Mouse (Mus musculus) MEL (cell line): ENCODE results near the gene Rpp21. TPM values are rescaled to one million over a fixed set of nuclear protein-coding genes. Genes with fewer than 3 reads are reported as not detected.

Experiments
- DNase-seq: peaks from one replicate; pipeline ENCODE4 v3.0.0; 2011; ENCODE audit warnings: low read depth, low spot score
- H3K27ac ChIP-seq: 2 replicates; pipeline ENCODE4 v1.5.1; 2012; ENCODE audit warnings: low read depth, mild to moderate bottlenecking, control low read depth, low read length, moderate library complexity; ENCODE audit not compliant: control insufficient read depth
- H3K27me3 ChIP-seq, 2 experiments: fragments of 150-350 bp in 1 of 2; sonication (generic) in 1 of 2; 2 replicates each; pipeline ENCODE4 v1.6.1; 2012; ENCODE audit warnings: low read length in 2 of 2, mild to moderate bottlenecking in 2 of 2, improper control_type of control experiment in 1 of 2, moderate library complexity in 1 of 2; ENCODE audit not compliant: insufficient read depth in 2 of 2, control insufficient read depth in 1 of 2
- H3K36me3 ChIP-seq, 2 experiments: 2 replicates each; pipeline ENCODE4 v1.6.1; 2012 to 2014; ENCODE audit warnings: low read length in 2 of 2, improper control_type of control experiment in 1 of 2, inconsistent platforms in 1 of 2, mild to moderate bottlenecking in 1 of 2; ENCODE audit not compliant: insufficient read depth in 2 of 2, control insufficient read depth in 1 of 2
- H3K4me1 ChIP-seq, 2 experiments: fragments of 150-350 bp in 1 of 2; sonication (generic) in 1 of 2; 2 replicates each; pipeline ENCODE4 v1.6.1; 2012; ENCODE audit warnings: low read length in 2 of 2, improper control_type of control experiment in 1 of 2, mild to moderate bottlenecking in 1 of 2; ENCODE audit not compliant: insufficient read depth in 2 of 2, control insufficient read depth in 1 of 2
- H3K4me3 ChIP-seq, 2 experiments: fragments of 150-350 bp in 1 of 2; sonication (generic) in 1 of 2; 2 replicates each; pipeline ENCODE4 v1.5.1; 2012; ENCODE audit warnings: low read depth in 2 of 2, low read length in 2 of 2, mild to moderate bottlenecking in 2 of 2, moderate library complexity in 2 of 2, control low read depth in 1 of 2, improper control_type of control experiment in 1 of 2; ENCODE audit not compliant: control insufficient read depth in 1 of 2, insufficient read depth in 1 of 2
- H3K79me2 ChIP-seq: 2 replicates; pipeline ENCODE4 v1.6.1; 2012; ENCODE audit warnings: mild to moderate bottlenecking, low read length, moderate library complexity; ENCODE audit not compliant: control insufficient read depth, poor library complexity, insufficient read depth
- H3K9ac ChIP-seq: 2 replicates; pipeline ENCODE4 v1.6.1; 2012; ENCODE audit warnings: low read depth, mild to moderate bottlenecking, control low read depth, low read length, moderate library complexity; ENCODE audit not compliant: control insufficient read depth, poor library complexity, severe bottlenecking
- H3K9me3 ChIP-seq: fragments of 150-350 bp; sonication (generic); replicated peaks from 2 replicates; pipeline ENCODE4 v1.6.1; 2012; ENCODE audit warnings: mild to moderate bottlenecking, low read length, improper control_type of control experiment, moderate library complexity; ENCODE audit not compliant: insufficient read depth
- CTCF ChIP-seq, 3 experiments: IDR thresholded peaks in 2 of 3; conservative IDR thresholded peaks in 1 of 3; 2 replicates each; pipeline ENCODE4 v1.5.1; 2011 to 2012; ENCODE audit warnings: low read length in 3 of 3, low read depth in 2 of 3, mild to moderate bottlenecking in 2 of 3, improper control_type of control experiment in 1 of 3, inconsistent platforms in 1 of 3, mixed read lengths in 1 of 3, moderate library complexity in 1 of 3; ENCODE audit not compliant: control insufficient read depth in 1 of 3, insufficient read depth in 1 of 3, poor library complexity in 1 of 3, severe bottlenecking in 1 of 3
- ELF1 ChIP-seq: IDR thresholded peaks from 2 replicates; pipeline ENCODE4 v1.6.1; 2014; ENCODE audit warnings: low read depth, mild to moderate bottlenecking, inconsistent platforms, low read length, improper control_type of control experiment, moderate library complexity
- HCFC1 ChIP-seq: IDR thresholded peaks from 2 replicates; pipeline ENCODE4 v1.6.1; 2012; ENCODE audit warnings: low read depth, mild to moderate bottlenecking, inconsistent platforms, low read length, improper control_type of control experiment, moderate library complexity
- MAFK ChIP-seq: IDR thresholded peaks from 2 replicates; pipeline ENCODE4 v1.6.1; 2011; ENCODE audit warnings: low read depth, mild to moderate bottlenecking, low read length, improper control_type of control experiment, borderline replicate concordance
- MYB ChIP-seq: IDR thresholded peaks from 2 replicates; pipeline ENCODE4 v1.6.1; 2011; ENCODE audit warnings: mild to moderate bottlenecking, low read depth, low read length, improper control_type of control experiment
- MYC ChIP-seq: IDR thresholded peaks from 2 replicates; pipeline ENCODE4 v1.6.1; 2011; ENCODE audit warnings: low read depth, mild to moderate bottlenecking, low read length, improper control_type of control experiment, moderate library complexity
- POLR2A ChIP-seq, 2 experiments: IDR thresholded peaks; 2 replicates each; pipeline ENCODE4 v1.6.1; 2011 to 2012; ENCODE audit warnings: low read length in 2 of 2, mild to moderate bottlenecking in 2 of 2, control low read depth in 1 of 2, improper control_type of control experiment in 1 of 2, low read depth in 1 of 2, moderate library complexity in 1 of 2; ENCODE audit not compliant: control insufficient read depth in 1 of 2, insufficient read depth in 1 of 2, poor library complexity in 1 of 2
- POLR2AphosphoS5 ChIP-seq: IDR thresholded peaks from 2 replicates; pipeline ENCODE4 v1.6.1; 2012; ENCODE audit warnings: low read depth, borderline replicate concordance, mild to moderate bottlenecking, inconsistent platforms, low read length, moderate library complexity, mixed read lengths
- SMC3 ChIP-seq: IDR thresholded peaks from 2 replicates; pipeline ENCODE4 v1.6.1; 2011; ENCODE audit warnings: low read depth, low read length, improper control_type of control experiment
- USF2 ChIP-seq, 2 experiments: IDR thresholded peaks; 2 replicates each; pipeline ENCODE4 v1.6.1; 2011 to 2012; ENCODE audit warnings: improper control_type of control experiment in 2 of 2, low read length in 2 of 2, borderline replicate concordance in 1 of 2, inconsistent platforms in 1 of 2, low read depth in 1 of 2, mild to moderate bottlenecking in 1 of 2; ENCODE audit not compliant: insufficient read depth in 1 of 2
- ZC3H11A ChIP-seq: IDR thresholded peaks from 2 replicates; pipeline ENCODE4 v1.6.1; 2012; ENCODE audit warnings: low read depth, mild to moderate bottlenecking, inconsistent platforms, low read length, improper control_type of control experiment
- polyA plus RNA-seq, 2 experiments: library from polyadenylated mRNA; stranded (reverse) in 1 of 2; unstranded in 1 of 2; fragments of >175 nt in 1 of 2; fragments of >200 nt in 1 of 2; gene quantifications; 2 replicates each; pipeline versions ENCODE4 v1.2.1 to v1.2.4; 2012; ENCODE audit warnings: low replicate concordance in 2 of 2, low read depth in 1 of 2; ENCODE audit not compliant: insufficient read length in 2 of 2, insufficient read depth in 1 of 2, missing spikeins in 1 of 2
- total RNA-seq: library from RNA; depleted of rRNA; stranded (reverse); fragments of 300-350 nt; gene quantifications from 2 replicates; pipeline ENCODE4 v1.2.3, GENCODE M21; 2012

Rpp21 gene
- total and polyA plus RNA-seq, 3 experiments = 63.8 to 116 TPM; not detected in 1

GRCm38 (mm10) chr17:36270956-36271585 lies 13.2 kb upstream of the Rpp21 start (continued):
- TF ChIP-seq MYC (0 out of 2 replicates have a peak, but pooled peaks have one; percentile 26), USF2 (IDR thresholded peaks at IDR 0.05; ENCODE audit: borderline replicate concordance in 1 of 2, insufficient read depth in 1 of 2, low read depth in 1 of 2, low read length in 2 of 2) (no peak)
- TF ChIP-seq, all 39 proteins: peak for 13

DNA sequence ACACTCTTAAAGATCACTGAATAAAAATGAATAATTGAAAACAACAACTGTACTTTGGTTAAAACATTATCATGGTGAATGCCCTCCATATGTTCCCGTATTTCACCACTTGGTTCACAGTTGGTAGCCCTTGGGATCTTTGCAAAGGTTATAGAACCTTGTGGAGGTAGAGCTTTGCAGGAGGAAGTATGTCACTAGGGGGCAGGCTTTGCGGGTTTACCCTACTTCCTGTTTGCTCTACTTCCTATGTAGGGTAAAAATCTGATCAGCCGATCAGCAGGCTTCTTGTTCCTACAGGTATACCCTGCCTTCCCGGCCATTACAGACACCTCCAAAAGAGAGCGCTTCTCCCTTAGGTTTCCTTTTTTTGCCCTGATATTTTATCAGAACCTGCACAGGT lies 8.0 kb upstream of the Rpp21 start:
- DNase-seq = peak; percentile 65
- Histone ChIP-seq H3K36me3 (peaks cover 9 to 32% of the 10 kb centered on the region in 2 experiments; a peak in 3 of 4 replicates), H3K79me2 (peaks cover 8% of the 10 kb centered on the region), H3K4me1 (peaks cover 16 to 18% of the 10 kb centered on the region in 2 experiments), H3K27ac (no peak overlapping the region), H3K9ac (no peak overlapping the region), H3K9me3 (no peaks in the 10 kb centered on the region), H3K4me3 (no peak overlapping the region), H3K27me3 (no peaks in the 10 kb centered on the region)
- TF ChIP-seq ELF1 = peak; percentile 79
- TF ChIP-seq POLR2AphosphoS5 = no peak
- TF ChIP-seq SMC3 = no peak
- peak in 2 of 3 experiments; percentile 19 to 34; a peak in 3 of 6 replicates for TF ChIP-seq CTCF (IDR thresholded peaks at IDR 0.05 in 2 of 3, conservative IDR thresholded peaks at IDR 0.05 in 1 of 3; ENCODE audit: control insufficient read depth in 1 of 3, insufficient read depth in 1 of 3, low read depth in 2 of 3, low read length in 3 of 3, poor library complexity in 1 of 3, severe bottlenecking in 1 of 3)
- TF ChIP-seq HCFC1 = peak; percentile 35; the same call in 1 of the 2 replicates

- peaks cover 18% of the 10 kb centered on the region in 2 experiments for H3K4me1 ChIP-seq
- H3K27ac ChIP-seq = no peak overlapping the region
- no peaks in the 10 kb centered on the region for H3K27me3 ChIP-seq
- peaks cover 9 to 28% of the 10 kb centered on the region in 2 experiments; a peak in 3 of 4 replicates for H3K36me3 ChIP-seq
- no peaks in the 10 kb centered on the region for H3K9me3 ChIP-seq
- H3K9ac ChIP-seq = no peak overlapping the region
- DNase-seq = no peak
- no peak overlapping the region for H3K4me3 ChIP-seq
- H3K79me2 ChIP-seq = no peaks in the 10 kb centered on the region
- TF ChIP-seq ZC3H11A = no peak
- no peak for TF ChIP-seq POLR2A (IDR thresholded peaks at IDR 0.05; ENCODE audit: control insufficient read depth in 1 of 2, insufficient read depth in 1 of 2, low read depth in 1 of 2, low read length in 2 of 2, poor library complexity in 1 of 2)
- TF ChIP-seq MAFK = no peak
- no peak for TF ChIP-seq MYB
Measured at GRCm38 (mm10) chr17:36264273-36264925, 6.5 kb upstream of the Rpp21 start.
